Mouse (Mus musculus) intestine, embryonic 14.5 days (tissue): Measurements from ENCODE around the gene Evi2b. TPM values are rescaled to one million over a fixed set of nuclear protein-coding genes. Genes with fewer than 3 reads are reported as not detected.

Source experiments
- ATAC-seq: fragments of 200-750 bp; cut with Nextera tagmentation; replicated peaks from 2 replicates; pipeline ENCODE4 v1.8.0; 2017; ENCODE audit warnings: low read depth, moderate number of reproducible peaks, moderate TSS enrichment, moderate library complexity; ENCODE audit not compliant: low FRiP score, low TSS enrichment
- DNase-seq: peaks from one replicate; pipeline ENCODE4 v3.0.0-alpha.2; 2018; ENCODE audit warnings: low spot score
- H3K27ac ChIP-seq: fragments of 300-500 bp; sonication (generic); 2 replicates; pipeline ENCODE4 v1.5.1; 2014; ENCODE audit warnings: low read depth, mild to moderate bottlenecking, control low read depth
- H3K27me3 ChIP-seq: fragments of 300-500 bp; sonication (generic); replicated peaks from 2 replicates; pipeline ENCODE4 v1.6.1; 2014; ENCODE audit warnings: low read length, control low read depth; ENCODE audit not compliant: control insufficient read depth, insufficient read depth
- H3K36me3 ChIP-seq: fragments of 300-500 bp; sonication (generic); 2 replicates; pipeline ENCODE4 v1.6.1; 2014; ENCODE audit warnings: low read length, control low read depth; ENCODE audit not compliant: control insufficient read depth, insufficient read depth
- H3K4me1 ChIP-seq: fragments of 300-500 bp; sonication (generic); replicated peaks from 2 replicates; pipeline ENCODE4 v1.6.1; 2014; ENCODE audit warnings: low read length, control low read depth, mixed read lengths; ENCODE audit not compliant: control insufficient read depth, insufficient read depth
- H3K4me2 ChIP-seq: fragments of 300-500 bp; sonication (generic); 2 replicates; pipeline ENCODE4 v1.6.1; 2014; ENCODE audit warnings: low read length
- H3K4me3 ChIP-seq: fragments of 300-500 bp; sonication (generic); 2 replicates; pipeline ENCODE4 v1.5.1; 2014; ENCODE audit warnings: low read depth, low read length, control low read depth, mixed read lengths
- H3K9ac ChIP-seq: fragments of 300-500 bp; sonication (generic); 2 replicates; pipeline ENCODE4 v1.6.1; 2014; ENCODE audit warnings: mild to moderate bottlenecking, low read length
- H3K9me3 ChIP-seq: fragments of 300-500 bp; sonication (generic); 2 replicates; pipeline ENCODE4 v1.6.1; 2016; ENCODE audit warnings: low read length, control low read depth; ENCODE audit not compliant: control insufficient read depth
- WGBS: fragments of 180-500 bp; shearing (Covaris S2); extraction: QIAGEN DNeasy Blood & Tissue Kit; methylation state at CpG from one replicate; pipeline ENCODE4 v1.1.7; 2014; 5-methylcytosine and 5-hydroxymethylcytosine counted together
- polyA plus RNA-seq: library from polyadenylated mRNA; unstranded; fragments of >200 nt; fragmentation: Nextera tagmentation; extraction: Ambion mirVana; gene quantifications from 2 replicates; pipeline ENCODE4 v1.2.1, GENCODE M21; 2014

Gene Evi2b
- polyA plus RNA-seq, 1 experiment from 2014 or later = 0.39 TPM

DNA sequence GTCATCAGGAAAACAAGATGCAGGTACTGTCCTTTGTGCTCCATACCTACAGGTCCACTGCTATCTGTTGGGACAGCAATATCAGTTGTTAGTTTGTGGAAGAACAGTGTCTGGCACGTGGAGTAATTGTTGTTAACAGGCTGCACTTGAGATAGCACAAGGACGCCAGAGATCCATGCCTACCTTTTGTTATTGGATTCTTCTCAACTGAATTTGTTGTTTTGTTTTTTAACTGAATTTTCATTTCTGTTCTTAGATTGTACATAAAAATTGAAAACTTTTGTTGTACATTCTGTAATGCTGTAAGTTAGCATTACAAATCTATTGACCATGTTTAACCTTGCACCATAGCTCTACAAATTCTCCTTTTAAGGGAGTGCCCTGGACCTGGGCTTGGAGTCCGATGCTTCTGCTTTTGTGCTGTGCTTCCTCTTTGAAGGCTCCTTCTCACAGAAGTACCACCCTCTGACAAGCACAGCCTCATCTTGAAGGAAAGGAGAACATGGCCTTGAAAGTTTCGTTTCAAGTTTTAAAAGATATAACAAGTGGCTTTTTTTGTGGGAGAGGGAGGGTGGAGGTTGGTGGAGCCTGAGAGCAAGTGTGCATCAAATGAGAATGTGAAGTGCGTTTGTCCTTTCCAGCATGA lies 4.3 kb upstream of the Evi2b start:
- Histone ChIP-seq H3K36me3 (peaks cover 25% of the 10 kb centered on the region), H3K4me2 (no peak overlapping the region), H3K4me3 (no peak overlapping the region), H3K9ac (no peak overlapping the region), H3K27ac (no peak overlapping the region), H3K4me1 (no peaks in the 10 kb centered on the region), H3K27me3 (no peaks in the 10 kb centered on the region), H3K9me3 (no peaks in the 10 kb centered on the region)
- ATAC-seq (no peak), DNase-seq (no peak)
- 87% methylated on average over 5 of the region's 5 CpGs for WGBS

DNA sequence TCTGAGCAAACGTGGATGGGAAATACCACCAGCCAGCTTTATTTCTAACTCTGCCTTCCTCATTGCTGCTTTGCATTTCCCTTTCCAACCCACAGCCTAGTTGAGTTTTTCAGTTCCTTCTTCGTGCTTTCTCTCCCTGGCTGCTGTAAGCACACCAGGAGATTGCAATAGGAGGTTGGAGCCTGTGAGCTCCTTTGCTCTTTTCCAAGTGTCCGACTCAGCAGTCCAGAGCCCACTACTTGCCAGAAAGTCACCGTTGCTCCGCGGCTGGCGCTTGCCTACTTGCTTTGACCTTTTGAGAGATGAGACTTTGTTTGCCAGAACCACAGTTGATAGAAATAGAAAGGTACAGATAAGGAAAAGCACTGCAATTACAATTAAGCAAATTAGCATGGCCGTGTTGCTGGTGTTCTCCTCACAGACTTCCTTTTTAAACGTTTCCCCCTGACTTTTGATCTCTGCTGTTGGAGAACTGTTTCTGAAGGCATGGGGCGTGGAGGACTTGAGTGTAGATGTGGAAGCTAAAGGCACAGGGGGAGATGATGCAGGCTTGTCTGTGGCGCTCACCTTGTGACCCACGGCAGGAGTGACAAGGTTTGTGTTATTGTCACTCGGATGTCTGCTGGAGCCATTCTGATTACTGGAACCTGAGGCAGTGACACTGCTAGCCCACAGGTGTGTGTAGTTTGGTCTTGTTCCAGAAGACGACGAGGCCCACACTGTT lies 3.6 kb upstream of the Evi2b start:
- H3K27ac ChIP-seq = no peak overlapping the region
- ATAC-seq (no peak), DNase-seq (no peak)
- no peak overlapping the region for H3K4me2 ChIP-seq
- H3K9ac ChIP-seq = no peak overlapping the region
- H3K27me3 ChIP-seq = no peaks in the 10 kb centered on the region
- H3K4me3 ChIP-seq = no peak overlapping the region
- H3K9me3 ChIP-seq = no peaks in the 10 kb centered on the region
- H3K4me1 ChIP-seq = no peaks in the 10 kb centered on the region
- WGBS = 73% methylated on average over 15 of the region's 15 CpGs
- peaks cover 25% of the 10 kb centered on the region for H3K36me3 ChIP-seq

DNA sequence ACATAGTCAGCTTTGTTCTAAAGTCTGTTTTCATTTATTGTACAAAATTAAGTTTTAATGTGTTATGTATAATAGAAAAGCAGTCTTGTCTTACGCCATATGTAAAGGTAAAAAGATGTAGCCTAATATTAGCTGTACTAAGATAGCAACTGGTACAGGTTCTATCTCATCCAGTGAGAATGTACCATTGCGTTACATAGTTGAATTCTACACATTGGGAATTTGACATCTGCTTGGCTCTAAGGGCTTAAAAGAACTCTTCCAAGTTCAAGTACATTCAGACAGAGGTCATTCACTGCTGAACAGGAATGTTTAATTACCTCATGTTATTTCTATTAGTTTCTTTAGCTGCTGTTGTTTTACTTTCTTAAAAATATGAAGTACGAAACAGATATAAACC lies 3.0 kb upstream of the Evi2b start:
- 85% methylated on average over 3 of the region's 3 CpGs for WGBS
- DNase-seq = no peak
- ATAC-seq = no peak
- H3K9me3 ChIP-seq = no peaks in the 10 kb centered on the region
- no peak overlapping the region for H3K9ac ChIP-seq
- no peak overlapping the region for H3K4me2 ChIP-seq
- no peaks in the 10 kb centered on the region for H3K4me1 ChIP-seq
- H3K27me3 ChIP-seq = no peaks in the 10 kb centered on the region
- H3K27ac ChIP-seq = no peak overlapping the region
- H3K36me3 ChIP-seq = peaks cover 19% of the 10 kb centered on the region
- no peak overlapping the region for H3K4me3 ChIP-seq

DNA sequence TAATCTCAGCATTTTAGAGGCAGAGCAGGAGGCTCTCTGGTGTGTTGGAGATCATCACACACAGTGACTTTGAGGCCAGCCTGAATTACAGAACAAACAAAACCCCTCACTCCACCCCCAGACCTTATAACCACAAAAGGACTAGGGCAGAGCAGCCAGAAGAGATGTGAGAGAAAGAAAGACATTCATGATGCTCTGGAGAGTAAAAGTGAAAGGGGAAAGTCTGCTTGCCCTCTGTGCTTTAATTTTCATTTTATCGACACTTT lies 681 bp upstream of the Evi2b start:
- no peaks in the 10 kb centered on the region for H3K9me3 ChIP-seq
- H3K4me3 ChIP-seq = no peak overlapping the region
- H3K36me3 ChIP-seq = peaks cover 17% of the 10 kb centered on the region
- no peaks in the 10 kb centered on the region for H3K4me1 ChIP-seq
- ATAC-seq (no peak), DNase-seq (no peak)
- no peak overlapping the region for H3K27ac ChIP-seq
- 83% methylated on average over 1 of the region's 1 CpGs for WGBS
- H3K27me3 ChIP-seq = no peaks in the 10 kb centered on the region
- no peak overlapping the region for H3K9ac ChIP-seq
- no peak overlapping the region for H3K4me2 ChIP-seq

GRCm38 (mm10) chr11:79522944-79523343 lies 618 bp downstream of the Evi2b start:
- no peaks in the 10 kb centered on the region for H3K9me3 ChIP-seq
- H3K9ac ChIP-seq = no peak overlapping the region
- H3K27ac ChIP-seq = no peak overlapping the region
- H3K27me3 ChIP-seq = no peaks in the 10 kb centered on the region
- no peak for DNase-seq
- H3K4me3 ChIP-seq = no peak overlapping the region
- no peaks in the 10 kb centered on the region for H3K4me1 ChIP-seq
- no peak for ATAC-seq
- 72% methylated on average over 1 of the region's 1 CpGs for WGBS
- H3K4me2 ChIP-seq = no peak overlapping the region
- H3K36me3 ChIP-seq = peaks cover 11% of the 10 kb centered on the region; the same call in 1 of the 2 replicates

GRCm38 (mm10) chr11:79521930-79522329 lies 1.6 kb downstream of the Evi2b start:
- Histone ChIP-seq H3K4me2 (no peak overlapping the region), H3K4me3 (no peak overlapping the region), H3K36me3 (0 out of 2 replicates have a peak, but pooled peaks cover 11% of the 10 kb centered on the region), H3K27me3 (no peaks in the 10 kb centered on the region), H3K4me1 (no peaks in the 10 kb centered on the region), H3K9ac (no peak overlapping the region), H3K27ac (no peak overlapping the region), H3K9me3 (no peaks in the 10 kb centered on the region)
- ATAC-seq (no peak), DNase-seq (no peak)

GRCm38 (mm10) chr11:79520772-79521171 lies 2.8 kb downstream of the Evi2b start:
- no peak overlapping the region for H3K4me3 ChIP-seq
- no peak for ATAC-seq
- no peak overlapping the region for H3K9ac ChIP-seq
- 0 out of 2 replicates have a peak, but pooled peaks cover 11% of the 10 kb centered on the region for H3K36me3 ChIP-seq
- no peak overlapping the region for H3K27ac ChIP-seq
- H3K9me3 ChIP-seq = no peaks in the 10 kb centered on the region
- no peak for DNase-seq
- H3K27me3 ChIP-seq = no peaks in the 10 kb centered on the region
- no peak overlapping the region for H3K4me2 ChIP-seq
- no peaks in the 10 kb centered on the region for H3K4me1 ChIP-seq

DNA sequence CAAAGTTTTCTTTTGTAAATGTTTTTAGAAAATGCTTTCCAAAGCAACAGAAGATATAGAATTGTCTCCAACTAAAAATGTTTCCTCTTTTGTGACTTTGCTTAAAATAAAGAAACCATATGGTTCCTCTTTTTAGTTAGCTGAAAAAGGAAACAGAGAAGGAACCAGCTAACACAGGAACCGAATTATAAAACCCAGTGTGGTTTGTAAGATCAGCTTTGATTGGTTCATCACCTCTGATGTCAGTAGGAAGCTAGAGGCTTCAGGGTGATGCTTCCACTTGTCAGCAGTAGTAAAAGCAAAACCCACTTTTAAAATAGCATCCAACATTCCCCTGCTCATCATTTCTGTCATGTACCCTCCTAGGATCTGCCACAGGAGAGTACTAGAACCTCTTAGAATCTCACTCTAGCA lies 3.7 kb downstream of the Evi2b start:
- H3K27ac ChIP-seq = no peak overlapping the region
- no peaks in the 10 kb centered on the region for H3K27me3 ChIP-seq
- H3K4me1 ChIP-seq = 0 out of 2 replicates have a peak, but pooled peaks cover 6% of the 10 kb centered on the region
- ATAC-seq (no peak), DNase-seq (no peak)
- no peak overlapping the region for H3K4me3 ChIP-seq
- H3K9me3 ChIP-seq = no peaks in the 10 kb centered on the region
- 80% methylated on average over 1 of the region's 1 CpGs for WGBS
- no peak overlapping the region for H3K9ac ChIP-seq
- H3K36me3 ChIP-seq = 0 out of 2 replicates have a peak, but pooled peaks cover 10% of the 10 kb centered on the region
- H3K4me2 ChIP-seq = no peak overlapping the region

DNA sequence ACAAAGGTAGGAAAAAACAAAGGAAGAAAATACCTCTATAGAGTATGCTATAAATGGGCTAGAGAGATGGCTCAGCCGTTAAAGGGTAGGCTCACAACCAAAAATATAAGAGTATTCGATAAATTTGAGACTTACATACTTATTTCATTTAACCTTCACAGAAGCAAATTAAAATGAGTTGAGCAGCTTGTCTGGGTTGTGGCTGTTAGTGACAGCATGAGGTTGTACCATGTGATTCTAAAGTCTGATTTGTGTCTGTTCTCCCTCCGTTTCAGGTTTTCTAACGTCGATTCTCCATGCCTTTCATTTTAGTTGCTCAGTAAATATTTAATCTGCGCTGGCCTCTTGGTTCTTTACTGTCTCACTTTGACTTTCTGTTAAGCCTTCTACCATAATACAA lies 4.3 kb downstream of the Evi2b start:
- DNase-seq (no peak), ATAC-seq (no peak)
- 0 out of 2 replicates have a peak, but pooled peaks cover 6% of the 10 kb centered on the region for H3K4me1 ChIP-seq
- H3K36me3 ChIP-seq = 0 out of 2 replicates have a peak, but pooled peaks cover 4% of the 10 kb centered on the region
- no peaks in the 10 kb centered on the region for H3K9me3 ChIP-seq
- H3K9ac ChIP-seq = no peak overlapping the region
- WGBS = 70% methylated on average over 6 of the region's 6 CpGs
- H3K4me2 ChIP-seq = no peak overlapping the region
- no peak overlapping the region for H3K27ac ChIP-seq
- no peak overlapping the region for H3K4me3 ChIP-seq
- no peaks in the 10 kb centered on the region for H3K27me3 ChIP-seq
